Mouse (Mus musculus): ENCODE results near the gene Exoc3l2. TPM values are rescaled to one million over a fixed set of nuclear protein-coding genes. Genes with fewer than 3 reads are reported as not detected.

The Exoc3l2 gene
- polyA plus RNA-seq, 1 experiment from 2014 or later = 0.61 TPM

- H3K9me3 ChIP-seq = no peaks in the 10 kb centered on the region
- no peak overlapping the region for H3K4me3 ChIP-seq
- ATAC-seq (ENCODE audit: low FRiP score, low read depth) = no peak
- no peak overlapping the region for H3K4me2 ChIP-seq (replicated peaks)
- peaks cover 70% of the 10 kb centered on the region for H3K36me3 ChIP-seq
- no peak overlapping the region for H3K9ac ChIP-seq (replicated peaks)
- no peaks in the 10 kb centered on the region for H3K27me3 ChIP-seq
- no peak overlapping the region for H3K27ac ChIP-seq (replicated peaks)
- WGBS = 95% methylated on average over 14 of the region's 14 CpGs
- no peaks in the 10 kb centered on the region for H3K4me1 ChIP-seq
Measured at GRCm38 (mm10) chr7:19532240-19532639, 69.1 kb downstream of the Exoc3l2 start.

GRCm38 (mm10) chr7:19534676-19535075, 71.5 kb downstream of the Exoc3l2 start:
- no peaks in the 10 kb centered on the region for H3K27me3 ChIP-seq
- no peak overlapping the region for H3K9ac ChIP-seq (replicated peaks)
- no peak overlapping the region for H3K27ac ChIP-seq (replicated peaks)
- no peak overlapping the region for H3K4me2 ChIP-seq (replicated peaks)
- no peak for ATAC-seq (ENCODE audit: low FRiP score, low read depth)
- H3K4me3 ChIP-seq = no peak overlapping the region
- H3K9me3 ChIP-seq = no peaks in the 10 kb centered on the region
- H3K4me1 ChIP-seq = 0 out of 2 replicates have a peak, but pooled peaks cover 3% of the 10 kb centered on the region
- WGBS = 98% methylated on average over 10 of the region's 10 CpGs
- peaks cover 59% of the 10 kb centered on the region for H3K36me3 ChIP-seq

GRCm38 (mm10) chr7:19540771-19541566, 77.8 kb downstream of the Exoc3l2 start:
- H3K9ac ChIP-seq (replicated peaks) = no peak overlapping the region
- 92% methylated on average over 2 of the region's 2 CpGs for WGBS
- H3K4me2 ChIP-seq (replicated peaks) = no peak overlapping the region
- H3K9me3 ChIP-seq = no peaks in the 10 kb centered on the region
- no peak overlapping the region for H3K4me3 ChIP-seq
- no peaks in the 10 kb centered on the region for H3K27me3 ChIP-seq
- no peak for ATAC-seq (ENCODE audit: low FRiP score, low read depth)
- no peaks in the 10 kb centered on the region for H3K36me3 ChIP-seq
- no peak overlapping the region for H3K27ac ChIP-seq (replicated peaks)
- H3K4me1 ChIP-seq = peaks cover 16% of the 10 kb centered on the region

- no peaks in the 10 kb centered on the region for H3K9me3 ChIP-seq
- WGBS = 88% methylated on average over 7 of the region's 7 CpGs
- H3K9ac ChIP-seq (replicated peaks) = no peak overlapping the region
- H3K27me3 ChIP-seq = no peaks in the 10 kb centered on the region
- H3K4me1 ChIP-seq = peaks cover 16% of the 10 kb centered on the region
- 0 out of 2 replicates have a peak overlapping the region, but pooled peaks have one; percentile 39 for H3K27ac ChIP-seq (replicated peaks)
- no peak overlapping the region for H3K4me2 ChIP-seq (replicated peaks)
- H3K36me3 ChIP-seq = no peaks in the 10 kb centered on the region
- no peak; the same call in 1 of the 2 replicates for ATAC-seq (ENCODE audit: low FRiP score, low read depth)
- H3K4me3 ChIP-seq = no peak overlapping the region
Measured at GRCm38 (mm10) chr7:19541681-19542154, 78.6 kb downstream of the Exoc3l2 start.

- WGBS = 70% methylated on average over 8 of the region's 8 CpGs
- peak; percentile 79 for ATAC-seq (ENCODE audit: low FRiP score, low read depth)
- no peaks in the 10 kb centered on the region for H3K27me3 ChIP-seq
- no peak overlapping the region for H3K4me3 ChIP-seq
- H3K4me1 ChIP-seq = peaks cover 16% of the 10 kb centered on the region
- 0 out of 2 replicates have a peak overlapping the region, but pooled peaks have one; percentile 39 for H3K27ac ChIP-seq (replicated peaks)
- no peak overlapping the region for H3K9ac ChIP-seq (replicated peaks)
- no peak overlapping the region; the same call in 1 of the 2 replicates for H3K4me2 ChIP-seq (replicated peaks)
- no peaks in the 10 kb centered on the region for H3K9me3 ChIP-seq
- H3K36me3 ChIP-seq = no peaks in the 10 kb centered on the region
Measured at GRCm38 (mm10) chr7:19542155-19542691, 79.1 kb downstream of the Exoc3l2 start.

GRCm38 (mm10) chr7:19543584-19543983, 80.5 kb downstream of the Exoc3l2 start:
- H3K36me3 ChIP-seq = no peaks in the 10 kb centered on the region
- no peak for ATAC-seq (ENCODE audit: low FRiP score, low read depth)
- WGBS = 63% methylated on average over 6 of the region's 6 CpGs

GRCm38 (mm10) chr7:19546007-19546406, 82.9 kb downstream of the Exoc3l2 start:
- Histone ChIP-seq H3K27ac (replicated peaks) (peak overlapping the region; percentile 15; the same call in 1 of the 2 replicates), H3K9me3 (no peaks in the 10 kb centered on the region), H3K4me2 (replicated peaks) (no peak overlapping the region), H3K27me3 (no peaks in the 10 kb centered on the region), H3K36me3 (no peaks in the 10 kb centered on the region), H3K4me1 (peaks cover 13% of the 10 kb centered on the region), H3K4me3 (no peak overlapping the region), H3K9ac (replicated peaks) (no peak overlapping the region)
- no peak for ATAC-seq (ENCODE audit: low FRiP score, low read depth)
- 85% methylated on average over 3 of the region's 3 CpGs for WGBS

More at GRCm38 (mm10) chr7:19543584-19543983, 80.5 kb downstream of the Exoc3l2 start:
- no peak overlapping the region for H3K9ac ChIP-seq (replicated peaks)
- no peaks in the 10 kb centered on the region for H3K27me3 ChIP-seq
- peaks cover 13% of the 10 kb centered on the region for H3K4me1 ChIP-seq
- H3K4me2 ChIP-seq (replicated peaks) = no peak overlapping the region
- H3K4me3 ChIP-seq = no peak overlapping the region
- no peak overlapping the region for H3K27ac ChIP-seq (replicated peaks)
- H3K9me3 ChIP-seq = no peaks in the 10 kb centered on the region

Other genes with a start within 250 kb of the Exoc3l2 start
- gene Opa3, start 235.0 kb upstream of the Exoc3l2 start, polyA plus RNA-seq (2016; fragmentation: Nextera tagmentation; extraction: Ambion mirVana) = 41.8 and 43.7 TPM in 2 replicates
- gene Vasp, start 191.5 kb upstream of the Exoc3l2 start, polyA plus RNA-seq (2016; fragmentation: Nextera tagmentation; extraction: Ambion mirVana) = 44.9 and 47.1 TPM in 2 replicates
- 0.20 and 0.32 TPM in 2 replicates for gene Ppm1n, start 183.3 kb upstream of the Exoc3l2 start, polyA plus RNA-seq (2016; fragmentation: Nextera tagmentation; extraction: Ambion mirVana)
- 74.6 and 79.7 TPM in 2 replicates for gene Rtn2, start 180.7 kb upstream of the Exoc3l2 start, polyA plus RNA-seq (2016; fragmentation: Nextera tagmentation; extraction: Ambion mirVana)
- gene Fosb, start 153.3 kb upstream of the Exoc3l2 start, polyA plus RNA-seq (2016; fragmentation: Nextera tagmentation; extraction: Ambion mirVana) = 0.20 TPM in 1 of 2 replicates, not detected in the other
- 103 and 114 TPM in 2 replicates for gene Ercc1, start 118.6 kb upstream of the Exoc3l2 start, polyA plus RNA-seq (2016; fragmentation: Nextera tagmentation; extraction: Ambion mirVana)
- 19.1 and 20.6 TPM in 2 replicates for gene Cd3eap, start 103.8 kb upstream of the Exoc3l2 start, polyA plus RNA-seq (2016; fragmentation: Nextera tagmentation; extraction: Ambion mirVana)
- gene Ppp1r13l, start 103.6 kb upstream of the Exoc3l2 start, polyA plus RNA-seq (2016; fragmentation: Nextera tagmentation; extraction: Ambion mirVana) = 3.6 and 4.1 TPM in 2 replicates
- 27.5 and 30.3 TPM in 2 replicates for gene Ercc2, start 81.3 kb upstream of the Exoc3l2 start, polyA plus RNA-seq (2016; fragmentation: Nextera tagmentation; extraction: Ambion mirVana)
- gene Klc3, start 59.2 kb upstream of the Exoc3l2 start, polyA plus RNA-seq (2016; fragmentation: Nextera tagmentation; extraction: Ambion mirVana) = 1.1 and 2.7 TPM in 2 replicates
- 0.12 TPM in 1 of 2 replicates, not detected in the other for gene Ckm, start 58.6 kb upstream of the Exoc3l2 start, polyA plus RNA-seq (2016; fragmentation: Nextera tagmentation; extraction: Ambion mirVana)
- gene Mark4, start 4.5 kb upstream of the Exoc3l2 start, polyA plus RNA-seq (2016; fragmentation: Nextera tagmentation; extraction: Ambion mirVana) = 16.4 and 20.9 TPM in 2 replicates
- gene Bloc1s3, start 45.0 kb downstream of the Exoc3l2 start, polyA plus RNA-seq (2016; fragmentation: Nextera tagmentation; extraction: Ambion mirVana) = 4.3 and 5.0 TPM in 2 replicates
- 41.5 and 41.7 TPM in 2 replicates for gene Trappc6a, start 45.1 kb downstream of the Exoc3l2 start, polyA plus RNA-seq (2016; fragmentation: Nextera tagmentation; extraction: Ambion mirVana)
- gene Nkpd1, start 54.5 kb downstream of the Exoc3l2 start, polyA plus RNA-seq (2016; fragmentation: Nextera tagmentation; extraction: Ambion mirVana) = 0.06 TPM in 1 of 2 replicates, not detected in the other
- 37.2 and 38.8 TPM in 2 replicates for gene Ppp1r37, start 99.7 kb downstream of the Exoc3l2 start, polyA plus RNA-seq (2016; fragmentation: Nextera tagmentation; extraction: Ambion mirVana)
- 0.14 and 0.27 TPM in 2 replicates for gene Zfp296, start 114.0 kb downstream of the Exoc3l2 start, polyA plus RNA-seq (2016; fragmentation: Nextera tagmentation; extraction: Ambion mirVana)
- gene Gemin7, start 114.3 kb downstream of the Exoc3l2 start, polyA plus RNA-seq (2016; fragmentation: Nextera tagmentation; extraction: Ambion mirVana) = 129 and 132 TPM in 2 replicates
- 71.7 and 74.3 TPM in 2 replicates for gene Clasrp, start 141.2 kb downstream of the Exoc3l2 start, polyA plus RNA-seq (2016; fragmentation: Nextera tagmentation; extraction: Ambion mirVana)
- gene Relb, start 166.1 kb downstream of the Exoc3l2 start, polyA plus RNA-seq (2016; fragmentation: Nextera tagmentation; extraction: Ambion mirVana) = 4.2 and 4.9 TPM in 2 replicates
- gene Clptm1, start 201.7 kb downstream of the Exoc3l2 start, polyA plus RNA-seq (2016; fragmentation: Nextera tagmentation; extraction: Ambion mirVana) = 103 and 106 TPM in 2 replicates
- 0.45 TPM in 1 of 2 replicates, not detected in the other for gene Apoc2, start 214.6 kb downstream of the Exoc3l2 start, polyA plus RNA-seq (2016; fragmentation: Nextera tagmentation; extraction: Ambion mirVana)
- gene Gm44805, start 218.1 kb downstream of the Exoc3l2 start, polyA plus RNA-seq (2016; fragmentation: Nextera tagmentation; extraction: Ambion mirVana) = not detected in 2 replicates
- gene Apoc4, start 218.1 kb downstream of the Exoc3l2 start, polyA plus RNA-seq (2016; fragmentation: Nextera tagmentation; extraction: Ambion mirVana) = 0.08 TPM in 1 of 2 replicates, not detected in the other
- gene Apoc1, start 229.3 kb downstream of the Exoc3l2 start, polyA plus RNA-seq (2016; fragmentation: Nextera tagmentation; extraction: Ambion mirVana) = 1.3 and 1.8 TPM in 2 replicates
- gene Apoe, start 235.9 kb downstream of the Exoc3l2 start, polyA plus RNA-seq (2016; fragmentation: Nextera tagmentation; extraction: Ambion mirVana) = 203 and 260 TPM in 2 replicates

Measured in midbrain, embryonic 12.5 days (tissue).